In the genomic region with DNA sequence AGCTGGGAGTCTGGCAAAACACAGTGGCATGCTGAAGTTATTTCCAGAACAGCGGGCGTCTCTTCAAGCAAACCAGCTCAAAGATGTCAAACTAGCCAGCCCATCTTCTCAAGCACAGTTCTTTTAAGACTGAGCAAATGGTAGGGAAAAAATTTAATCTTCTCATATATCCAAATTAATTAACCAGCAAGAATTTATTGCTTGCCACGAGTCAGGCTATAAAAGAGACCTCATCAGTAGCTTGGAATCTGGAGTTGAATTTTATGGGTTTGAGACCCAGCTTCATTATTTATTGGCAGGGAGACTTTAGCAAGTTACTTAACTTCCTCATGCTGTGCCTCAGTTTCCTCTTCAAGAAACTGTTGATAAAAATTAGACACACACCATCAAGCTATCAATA, we compare ENCODE assay signal across 26 mouse cellular contexts.
"Had no signal": no experiment of that assay in that cellular context is flagged by ENCODE, and none has a peak within 500 bp of the region (broad histone marks: within the 10 kb centered on the region; RNA-seq: fewer than 3 reads in every experiment).

No protein-coding gene starts in this region.

- H3K9ac ChIP-seq: heart, embryonic 12.5 days; hindbrain, embryonic 12.5 days; hindbrain, embryonic 14.5 days; intestine, embryonic 15.5 days; kidney, embryonic 15.5 days; limb, embryonic 13.5 days; limb, embryonic 15.5 days; liver, embryonic 12.5 days had no signal

- ATAC-seq: hindbrain, embryonic 16.5 days; inflammation-experienced regulatory T-cells, adult 6 months; intestine, embryonic 15.5 days; intestine, postnatal 0 days; liver, embryonic 12.5 days had no signal

- H3K27me3 ChIP-seq: heart, embryonic 12.5 days; hindbrain, embryonic 12.5 days; intestine, embryonic 15.5 days; kidney, embryonic 15.5 days; limb, embryonic 13.5 days; limb, embryonic 15.5 days; liver, embryonic 12.5 days had no signal

- H3K4me1 ChIP-seq: heart, embryonic 10.5 days; heart, embryonic 12.5 days; hindbrain, embryonic 10.5 days; hindbrain, embryonic 12.5 days; intestine, embryonic 15.5 days; kidney, embryonic 15.5 days; limb, embryonic 15.5 days; liver, embryonic 12.5 days had no signal

- H3K9me3 ChIP-seq: heart, embryonic 10.5 days; heart, embryonic 12.5 days; hindbrain, embryonic 10.5 days; hindbrain, embryonic 12.5 days; intestine, embryonic 15.5 days; kidney, embryonic 15.5 days; limb, embryonic 13.5 days; limb, embryonic 15.5 days; liver, embryonic 12.5 days had no signal

- H3K27ac ChIP-seq: heart, embryonic 10.5 days; hindbrain, embryonic 10.5 days; hindbrain, embryonic 12.5 days; hindbrain, embryonic 14.5 days; intestine, embryonic 15.5 days; kidney, embryonic 15.5 days; layer of hippocampus, adult 2 months; left cerebral cortex, adult 2 months; limb, embryonic 13.5 days; limb, embryonic 15.5 days; liver, embryonic 12.5 days had no signal

- H3K4me2 ChIP-seq: heart, embryonic 12.5 days; hindbrain, embryonic 12.5 days; hindbrain, embryonic 14.5 days; intestine, embryonic 15.5 days; kidney, embryonic 15.5 days; limb, embryonic 13.5 days; limb, embryonic 15.5 days; liver, embryonic 12.5 days had no signal

- DNase-seq: gastrocnemius, postnatal 10 days; gastrocnemius, postnatal 25 days; heart, adult 18-20 months; heart, postnatal 10 days; heart, postnatal 4 days; kidney, adult 18-20 months; kidney, adult 9 months; kidney, postnatal 10 days; kidney, postnatal 25 days; kidney, postnatal 4 days; left cerebral cortex, postnatal 4 days had no signal

- H3K36me3 ChIP-seq: heart, embryonic 10.5 days; heart, embryonic 12.5 days; hindbrain, embryonic 10.5 days; hindbrain, embryonic 12.5 days; intestine, embryonic 15.5 days; kidney, embryonic 15.5 days; limb, embryonic 13.5 days; limb, embryonic 15.5 days; liver, embryonic 12.5 days had no signal

- H3K4me3 ChIP-seq: heart, embryonic 10.5 days; heart, embryonic 12.5 days; hindbrain, embryonic 10.5 days; hindbrain, embryonic 12.5 days; intestine, embryonic 15.5 days; kidney, embryonic 15.5 days; layer of hippocampus, adult 2 months; left cerebral cortex, adult 2 months; limb, embryonic 13.5 days; limb, embryonic 15.5 days; liver, embryonic 12.5 days had no signal
